Mouse (Mus musculus) olfactory bulb, adult 2 months (tissue): Measurements from ENCODE around the gene Zhx3.

Experiments used
- CTCF ChIP-seq: fragments of 200-500 bp; IDR thresholded peaks from 2 replicates; pipeline ENCODE4 v1.5.1; 2012; ENCODE audit warnings: low read depth, mild to moderate bottlenecking, low read length, moderate library complexity; ENCODE audit not compliant: insufficient read depth
- POLR2A ChIP-seq: fragments of 200-500 bp; IDR thresholded peaks from 2 replicates; pipeline ENCODE4 v1.6.1; 2012; ENCODE audit warnings: mild to moderate bottlenecking, low read depth, low read length, moderate library complexity; ENCODE audit not compliant: insufficient read depth

GRCm38 (mm10) chr2:160780834-160781219 lies 92.0 kb downstream of the Zhx3 start:
- TF ChIP-seq CTCF = no peak
- TF ChIP-seq POLR2A = no peak
